Mouse (Mus musculus): Measurements from ENCODE around the gene Hspa1l. TPM values are rescaled to one million over a fixed set of nuclear protein-coding genes. Genes with fewer than 3 reads are reported as not detected.
"Not testable (repeated sequence)": the region's sequence is repeated elsewhere in the genome, so short reads cannot be mapped to it uniquely, and the experiment has no call there.

Gene Hspa1l
- polyA plus RNA-seq, 1 experiment = 1.3 TPM

DNA sequence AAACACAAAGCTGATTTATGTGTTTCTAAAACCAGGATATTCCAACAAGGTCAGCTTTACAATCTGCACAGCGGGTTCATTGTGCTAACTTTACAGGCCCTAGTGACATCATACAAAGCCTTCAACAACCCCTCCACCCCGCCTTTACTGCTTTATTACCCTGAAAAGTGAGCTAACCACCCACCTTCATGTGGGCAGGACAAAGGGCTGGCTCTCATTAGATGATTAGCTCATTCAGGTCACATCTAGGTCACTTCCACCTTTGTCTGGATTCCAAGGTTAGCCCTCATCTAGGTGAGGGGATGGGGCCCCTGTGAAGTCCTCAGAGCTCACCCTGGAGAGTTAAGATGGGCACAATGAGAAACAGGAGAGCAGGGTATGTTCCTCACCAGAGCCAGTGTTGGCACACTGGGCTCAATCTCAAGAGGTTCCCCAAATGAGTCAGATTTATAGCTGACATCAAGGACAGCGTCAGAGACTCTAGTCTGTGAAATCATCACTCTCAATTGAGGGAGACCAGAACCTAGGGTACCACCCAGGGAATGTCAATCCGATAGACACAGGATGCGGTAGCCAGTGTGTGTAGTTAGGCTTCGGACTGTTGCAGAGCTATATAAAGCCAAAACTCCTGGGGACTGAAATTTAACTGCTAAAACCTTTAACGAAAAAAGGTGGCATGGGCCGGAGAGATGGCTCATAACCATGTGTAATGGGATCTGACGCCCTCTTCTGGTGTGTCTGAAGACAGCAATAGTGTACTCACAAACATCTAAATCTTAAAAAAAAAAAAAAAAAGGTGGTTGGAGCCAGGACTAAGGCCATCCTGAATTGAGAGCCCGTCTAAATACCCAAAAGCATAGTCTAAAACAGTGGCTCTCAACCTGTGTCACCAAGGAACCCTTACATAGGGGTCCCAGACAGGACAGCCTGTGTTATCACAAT is 21.7 kb upstream of the Hspa1l start:
- no peak for DNase-seq
- WGBS = 43% methylated on average over 10 of the region's 10 CpGs
- TF ChIP-seq POLR2A (IDR thresholded peaks at IDR 0.05; ENCODE audit: borderline replicate concordance, extremely low read depth, low read depth, low read length) (no peak), CTCF (IDR thresholded peaks at IDR 0.05; ENCODE audit: insufficient read depth, low read length) (no peak)
- Histone ChIP-seq H3K4me1 (ENCODE audit: control insufficient read depth, insufficient read depth, low read length) (no peaks in the 10 kb centered on the region), H3K4me3 (replicated peaks; ENCODE audit: extremely low read depth, low read depth, low read length) (no peak overlapping the region)

DNA sequence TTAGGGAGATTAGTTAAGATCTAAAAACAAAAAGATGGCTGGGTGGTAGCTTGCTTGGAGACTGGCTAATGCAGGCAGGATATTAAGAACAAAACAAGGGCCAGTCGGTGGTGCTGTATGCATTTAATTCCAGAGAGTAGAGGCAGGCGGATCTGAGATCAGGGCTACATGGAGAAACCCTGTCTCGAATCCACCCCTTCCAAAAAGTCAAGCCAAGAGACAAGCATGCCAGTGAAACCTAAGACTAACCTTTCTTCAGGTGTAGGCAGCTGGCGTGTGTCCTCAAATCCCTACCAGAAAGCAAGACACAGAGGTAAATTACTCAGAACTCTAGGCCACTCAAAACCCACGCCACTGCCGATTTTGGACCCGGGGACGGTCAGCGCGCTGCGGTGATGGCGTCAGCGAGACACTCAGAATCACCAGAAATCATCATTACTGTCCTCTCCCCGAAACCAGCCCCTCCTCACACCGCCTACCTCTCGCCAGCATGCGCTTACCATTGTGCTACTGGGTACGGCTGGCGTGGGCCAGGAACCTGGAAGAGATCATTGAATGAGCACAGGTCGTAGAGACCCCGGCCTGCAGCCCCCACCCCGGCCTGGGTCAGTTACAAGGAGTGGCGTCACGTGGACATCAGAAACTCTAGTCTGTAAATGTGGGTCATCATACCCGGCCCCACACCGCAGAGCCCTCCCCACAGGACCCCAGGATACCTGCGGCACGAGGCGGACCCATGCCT is 20.7 kb upstream of the Hspa1l start:
- TF ChIP-seq POLR2A (IDR thresholded peaks at IDR 0.05; ENCODE audit: borderline replicate concordance, extremely low read depth, low read depth, low read length) (no peak), CTCF (IDR thresholded peaks at IDR 0.05; ENCODE audit: insufficient read depth, low read length) (no peak)
- no peak for DNase-seq
- Histone ChIP-seq H3K4me1 (ENCODE audit: control insufficient read depth, insufficient read depth, low read length) (no peaks in the 10 kb centered on the region), H3K4me3 (replicated peaks; ENCODE audit: extremely low read depth, low read depth, low read length) (peak overlapping the region; percentile 99)
- under 1% methylated on average over 29 of the region's 29 CpGs for whole genome bisulfite sequencing

DNA sequence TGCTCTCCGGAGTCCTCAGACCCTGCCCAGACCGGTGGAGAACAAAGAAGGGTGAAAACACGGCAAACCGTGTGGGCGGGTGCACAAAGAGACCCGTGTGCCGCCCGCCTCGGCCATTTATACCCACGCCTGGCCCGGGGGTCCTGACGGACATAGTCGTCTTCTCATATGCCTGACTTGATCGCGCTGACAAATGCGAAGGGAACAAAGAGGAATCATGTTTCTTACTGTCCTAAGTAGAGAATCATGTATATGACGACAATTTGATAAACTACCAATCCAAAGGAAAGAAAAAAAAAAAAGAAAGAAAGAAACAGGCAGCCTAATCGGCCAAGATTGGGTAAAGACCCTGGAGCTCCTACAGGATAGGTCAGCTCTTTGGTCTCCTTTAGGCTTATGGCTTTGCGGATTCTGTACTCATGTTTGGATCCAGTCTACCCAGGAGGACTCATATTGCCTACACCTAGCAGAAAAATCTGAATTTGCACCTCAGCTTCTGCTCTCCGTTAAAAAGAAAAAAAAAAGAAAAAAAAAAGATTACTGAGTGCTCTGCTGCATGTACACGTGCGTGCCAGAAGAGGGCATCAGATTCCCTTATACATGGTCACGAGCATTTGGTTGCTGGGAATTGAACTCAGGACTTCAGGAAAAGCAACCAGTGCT is 20.0 kb upstream of the Hspa1l start:
- WGBS = under 1% methylated on average over 23 of the region's 23 CpGs
- peak; percentile 78 for DNase-seq
- Histone ChIP-seq H3K4me3 (replicated peaks; ENCODE audit: extremely low read depth, low read depth, low read length) (peak overlapping the region; percentile 99), H3K4me1 (ENCODE audit: control insufficient read depth, insufficient read depth, low read length) (no peaks in the 10 kb centered on the region)
- TF ChIP-seq CTCF (IDR thresholded peaks at IDR 0.05; ENCODE audit: insufficient read depth, low read length) (peak; percentile 53; the same call in 1 of the 2 replicates), POLR2A (IDR thresholded peaks at IDR 0.05; ENCODE audit: borderline replicate concordance, extremely low read depth, low read depth, low read length) (peak; percentile 85)

DNA sequence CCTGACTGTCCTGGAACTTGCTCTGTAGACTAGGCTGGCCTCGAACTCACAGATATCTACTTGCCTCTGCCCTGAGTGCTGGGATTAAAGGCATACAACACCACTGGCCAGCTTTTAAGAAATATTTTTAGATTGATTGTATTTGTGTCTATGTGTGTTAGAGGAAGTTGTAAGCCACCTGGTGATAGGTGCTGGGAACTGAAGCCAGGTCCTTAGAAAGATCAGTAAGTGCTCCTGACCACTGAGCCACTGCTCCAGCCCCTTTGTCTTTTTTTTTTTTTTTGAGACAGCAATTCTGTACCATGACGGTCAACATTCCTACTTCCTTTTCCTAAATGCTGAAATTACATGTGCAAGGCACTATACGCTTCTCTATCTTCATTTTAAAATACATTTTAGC is 19.2 kb upstream of the Hspa1l start:
- no peaks in the 10 kb centered on the region for H3K4me1 ChIP-seq (ENCODE audit: control insufficient read depth, insufficient read depth, low read length)
- no peak for TF ChIP-seq POLR2A (IDR thresholded peaks at IDR 0.05; ENCODE audit: borderline replicate concordance, extremely low read depth, low read depth, low read length)
- no peak for TF ChIP-seq CTCF (IDR thresholded peaks at IDR 0.05; ENCODE audit: insufficient read depth, low read length)
- WGBS = 77% methylated on average over 3 of the region's 3 CpGs
- DNase-seq = no peak
- H3K4me3 ChIP-seq (replicated peaks; ENCODE audit: extremely low read depth, low read depth, low read length) = no peak overlapping the region

DNA sequence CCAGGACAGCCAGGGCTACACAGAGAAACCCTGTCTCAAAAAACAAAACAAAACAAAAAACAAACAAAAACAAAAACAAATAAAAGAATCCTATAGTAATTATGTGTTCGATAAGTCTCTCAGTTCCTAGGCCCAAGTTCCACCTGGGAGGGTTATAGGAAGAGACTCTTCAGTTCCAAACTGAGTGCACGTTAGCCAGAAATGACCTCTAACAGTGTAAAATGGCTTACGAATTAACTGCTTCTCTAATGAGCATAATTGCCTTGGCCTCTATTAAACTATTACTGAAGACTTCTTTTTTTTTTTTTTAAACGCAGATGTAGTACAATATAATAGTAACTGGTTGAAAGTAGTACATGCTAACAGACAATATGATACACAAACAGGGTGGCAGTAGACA is 18.6 kb upstream of the Hspa1l start:
- DNase-seq = no peak
- WGBS = 87% methylated on average over 4 of the region's 4 CpGs
- TF ChIP-seq POLR2A (IDR thresholded peaks at IDR 0.05; ENCODE audit: borderline replicate concordance, extremely low read depth, low read depth, low read length) (no peak), CTCF (IDR thresholded peaks at IDR 0.05; ENCODE audit: insufficient read depth, low read length) (no peak)
- no peak overlapping the region for H3K4me3 ChIP-seq (replicated peaks; ENCODE audit: extremely low read depth, low read depth, low read length)
- H3K4me1 ChIP-seq (ENCODE audit: control insufficient read depth, insufficient read depth, low read length) = no peaks in the 10 kb centered on the region

DNA sequence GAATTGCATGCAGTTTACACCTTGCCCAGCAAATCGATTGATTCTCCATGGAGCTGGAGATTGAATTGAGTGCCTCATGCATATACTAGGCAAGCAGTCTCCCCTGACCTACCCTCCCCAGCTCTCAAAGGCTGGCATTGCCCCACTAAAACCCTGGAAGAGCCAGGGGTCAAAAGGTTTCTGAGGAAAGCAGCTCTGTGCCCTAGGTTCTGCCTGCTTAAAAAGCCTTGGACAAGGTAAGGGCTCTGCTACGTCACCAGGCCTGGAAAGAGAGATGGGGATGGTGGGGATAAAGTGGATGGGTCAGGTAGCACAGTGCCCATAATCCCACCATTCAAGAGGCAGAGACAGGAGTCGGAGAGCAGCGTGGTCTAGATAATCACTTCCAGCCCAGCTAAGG is 17.7 kb upstream of the Hspa1l start:
- TF ChIP-seq CTCF (IDR thresholded peaks at IDR 0.05; ENCODE audit: insufficient read depth, low read length) (no peak), POLR2A (IDR thresholded peaks at IDR 0.05; ENCODE audit: borderline replicate concordance, extremely low read depth, low read depth, low read length) (no peak)
- 90% methylated on average over 4 of the region's 4 CpGs for WGBS
- H3K4me1 ChIP-seq (ENCODE audit: control insufficient read depth, insufficient read depth, low read length) = no peaks in the 10 kb centered on the region
- H3K4me3 ChIP-seq (replicated peaks; ENCODE audit: extremely low read depth, low read depth, low read length) = no peak overlapping the region
- DNase-seq = no peak

DNA sequence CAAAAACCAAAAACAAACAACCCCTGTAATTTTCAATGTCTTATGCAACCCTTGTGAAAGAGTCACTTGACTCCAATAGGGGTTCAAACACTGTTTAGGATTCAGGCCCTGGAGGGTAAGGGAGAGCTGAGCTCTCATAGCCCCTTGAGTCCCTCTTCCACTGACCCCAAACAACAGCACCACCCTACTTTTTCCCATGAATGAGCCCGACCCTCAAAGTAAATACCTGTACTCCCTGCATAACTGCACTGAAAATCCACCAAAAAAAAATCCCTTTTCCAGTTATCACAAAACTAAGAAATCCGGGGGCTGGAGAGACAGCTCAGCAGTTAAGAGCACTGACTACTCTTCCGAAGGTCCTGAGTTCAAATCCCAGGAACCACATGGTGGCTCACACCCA is 16.6 kb upstream of the Hspa1l start:
- H3K4me1 ChIP-seq (ENCODE audit: control insufficient read depth, insufficient read depth, low read length) = no peaks in the 10 kb centered on the region
- 84% methylated on average over 3 of the region's 3 CpGs for WGBS
- no peak for DNase-seq
- H3K4me3 ChIP-seq (replicated peaks; ENCODE audit: extremely low read depth, low read depth, low read length) = no peak overlapping the region
- TF ChIP-seq POLR2A (IDR thresholded peaks at IDR 0.05; ENCODE audit: borderline replicate concordance, extremely low read depth, low read depth, low read length) (no peak), CTCF (IDR thresholded peaks at IDR 0.05; ENCODE audit: insufficient read depth, low read length) (no peak)

DNA sequence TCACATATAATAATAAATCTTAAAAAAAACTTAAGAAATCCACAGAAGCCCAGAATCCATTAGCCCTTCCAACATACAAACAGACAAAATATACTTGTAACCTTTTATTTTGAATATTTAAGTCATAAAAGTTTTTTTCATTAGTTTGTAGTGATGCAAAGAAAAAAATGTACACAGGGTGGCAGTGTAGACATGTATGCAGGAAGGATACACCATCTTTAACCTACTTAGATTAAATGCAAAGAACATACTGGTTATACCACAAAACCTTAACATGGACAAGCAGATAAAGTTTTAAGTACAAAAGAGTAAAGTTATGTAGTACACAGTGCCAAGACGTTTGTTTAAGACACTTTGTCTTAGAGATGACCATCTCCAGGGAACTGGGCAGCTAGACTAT is 16.2 kb upstream of the Hspa1l start:
- Histone ChIP-seq H3K4me3 (replicated peaks; ENCODE audit: extremely low read depth, low read depth, low read length) (no peak overlapping the region), H3K4me1 (ENCODE audit: control insufficient read depth, insufficient read depth, low read length) (no peaks in the 10 kb centered on the region)
- DNase-seq = no peak
- WGBS = 18% methylated on average over 1 of the region's 1 CpGs
- TF ChIP-seq CTCF (IDR thresholded peaks at IDR 0.05; ENCODE audit: insufficient read depth, low read length) (no peak), POLR2A (IDR thresholded peaks at IDR 0.05; ENCODE audit: borderline replicate concordance, extremely low read depth, low read depth, low read length) (no peak)

DNA sequence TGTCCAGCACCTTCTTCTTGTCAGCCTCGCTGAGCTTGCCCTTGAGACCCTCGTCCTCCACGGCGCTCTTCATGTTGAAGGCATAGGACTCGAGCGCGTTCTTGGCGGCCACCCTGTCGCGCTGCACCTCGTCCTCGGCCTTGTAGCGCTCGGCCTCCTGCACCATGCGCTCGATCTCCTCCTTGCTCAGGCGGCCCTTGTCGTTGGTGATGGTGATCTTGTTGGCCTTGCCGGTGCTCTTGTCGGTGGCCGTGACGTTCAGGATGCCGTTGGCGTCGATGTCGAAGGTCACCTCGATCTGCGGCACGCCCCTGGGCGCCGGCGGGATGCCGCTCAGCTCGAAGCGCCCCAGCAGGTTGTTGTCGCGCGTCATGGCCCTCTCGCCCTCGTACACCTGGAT is 15.2 kb upstream of the Hspa1l start:
- not testable (repeated sequence) for H3K4me1 ChIP-seq (ENCODE audit: control insufficient read depth, insufficient read depth, low read length); H3K4me3 ChIP-seq (replicated peaks; ENCODE audit: extremely low read depth, low read depth, low read length); DNase-seq
- 9% methylated on average over 30 of the region's 40 CpGs for WGBS

DNA sequence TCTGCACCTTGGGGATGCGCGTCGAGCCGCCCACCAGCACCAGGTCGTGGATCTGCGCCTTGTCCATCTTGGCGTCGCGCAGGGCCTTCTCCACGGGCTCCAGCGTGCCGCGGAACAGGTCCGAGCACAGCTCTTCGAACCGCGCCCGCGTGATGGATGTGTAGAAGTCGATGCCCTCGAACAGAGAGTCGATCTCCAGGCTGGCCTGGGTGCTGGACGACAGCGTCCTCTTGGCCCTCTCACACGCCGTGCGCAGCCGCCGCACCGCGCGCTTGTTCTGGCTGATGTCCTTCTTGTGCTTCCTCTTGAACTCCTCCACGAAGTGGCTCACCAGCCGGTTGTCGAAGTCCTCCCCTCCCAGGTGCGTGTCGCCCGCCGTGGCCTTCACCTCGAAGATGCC is 14.5 kb upstream of the Hspa1l start:
- WGBS = 22% methylated on average over 31 of the region's 40 CpGs

DNA sequence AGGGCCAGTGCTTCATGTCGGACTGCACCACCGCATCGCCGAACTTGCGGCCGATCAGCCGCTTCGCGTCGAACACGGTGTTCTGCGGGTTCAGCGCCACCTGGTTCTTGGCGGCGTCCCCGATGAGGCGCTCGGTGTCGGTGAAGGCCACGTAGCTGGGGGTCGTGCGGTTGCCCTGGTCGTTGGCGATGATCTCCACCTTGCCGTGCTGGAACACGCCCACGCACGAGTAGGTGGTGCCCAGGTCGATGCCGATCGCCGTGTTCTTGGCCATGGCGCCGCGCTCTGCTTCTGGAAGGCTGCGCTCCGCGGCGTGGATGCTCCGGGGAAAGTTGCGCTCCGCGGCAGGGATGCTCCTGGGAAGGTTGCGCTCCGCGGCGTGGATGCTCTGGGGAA is 13.8 kb upstream of the Hspa1l start:
- DNase-seq; H3K4me1 ChIP-seq (ENCODE audit: control insufficient read depth, insufficient read depth, low read length): not testable (repeated sequence)
- WGBS = 0% methylated on average over 20 of the region's 47 CpGs
- H3K4me3 ChIP-seq (replicated peaks; ENCODE audit: extremely low read depth, low read depth, low read length) = peak overlapping the region; percentile 67

More for the DNA sequence above, 14.5 kb upstream of the Hspa1l start:
- DNase-seq; H3K4me3 ChIP-seq (replicated peaks; ENCODE audit: extremely low read depth, low read depth, low read length); H3K4me1 ChIP-seq (ENCODE audit: control insufficient read depth, insufficient read depth, low read length): not testable (repeated sequence)
